Mouse (Mus musculus) E14TG2a.4 (cell line): ENCODE results near the gene Ttn.

ENCODE experiments used
- CTCF ChIP-seq: conservative IDR thresholded peaks from 2 replicates; pipeline ENCODE4 v1.5.1; 2014; ENCODE audit warnings: low read length
- NANOG ChIP-seq: IDR thresholded peaks from 2 replicates; pipeline ENCODE4 v1.6.1; 2014; ENCODE audit warnings: borderline replicate concordance, low read length, mixed read lengths
- POU5F1 ChIP-seq: IDR thresholded peaks from 2 replicates; pipeline ENCODE4 v1.6.1; 2014; ENCODE audit warnings: low read length, borderline replicate concordance

DNA sequence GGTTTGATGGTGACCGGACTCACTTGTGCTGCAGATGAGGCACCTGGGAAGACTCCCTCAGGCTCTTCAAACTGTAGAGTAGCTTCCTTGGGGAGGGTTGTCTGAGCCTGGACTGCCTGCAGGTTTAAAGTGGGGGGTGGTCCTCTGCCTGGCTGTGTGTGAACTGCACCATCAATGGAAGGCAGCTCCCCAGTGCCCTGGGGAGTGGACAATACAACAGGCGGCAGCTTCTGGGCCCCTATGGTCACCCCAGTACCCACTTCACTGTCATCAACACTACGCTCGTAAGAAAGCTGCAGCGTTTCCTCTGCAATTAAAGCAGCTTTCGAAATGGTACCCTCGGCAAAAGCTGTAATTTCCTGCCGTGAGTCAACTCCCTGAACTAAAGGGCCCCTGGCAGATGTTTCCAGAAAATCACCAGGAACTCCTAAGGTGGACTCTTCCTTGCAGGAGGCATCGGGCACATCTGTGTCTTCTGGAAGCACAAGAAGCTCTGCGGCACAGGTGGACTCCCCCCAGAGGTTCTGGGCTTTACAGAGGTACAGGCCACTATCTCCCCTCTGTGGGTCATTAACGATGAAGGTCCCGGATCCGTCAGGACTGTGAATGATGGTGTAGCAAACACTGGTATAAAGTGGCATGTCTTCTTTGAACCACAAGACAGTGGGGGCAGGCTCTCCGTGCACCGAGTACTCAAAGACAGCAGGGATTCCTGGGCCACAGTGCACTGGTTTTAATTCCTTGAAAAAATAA lies 73.5 kb downstream of the Ttn start:
- TF ChIP-seq CTCF (no peak), NANOG (no peak), POU5F1 (no peak)
